In the genomic region with DNA sequence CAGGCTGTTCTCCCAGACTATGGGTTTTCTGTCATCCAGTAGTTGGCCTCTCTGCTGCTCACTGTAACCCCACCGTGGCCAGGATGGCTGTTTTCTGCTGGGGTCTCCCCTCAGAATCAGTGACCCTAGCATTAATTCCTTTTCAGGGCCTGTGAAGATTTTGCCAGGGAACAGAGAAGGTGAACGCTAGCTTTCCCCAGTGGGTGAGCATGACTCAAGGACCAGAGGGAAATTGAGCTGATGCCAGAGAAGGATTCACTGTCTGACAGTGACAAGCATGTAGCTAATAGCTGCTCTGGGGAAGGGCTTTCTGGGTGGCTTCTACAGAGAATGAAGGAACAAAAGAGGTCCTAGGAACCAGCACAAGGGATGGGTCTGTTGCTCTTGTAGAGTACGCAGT, we compare ENCODE assay signal across 25 mouse cellular contexts. TPM values are rescaled to one million over a fixed set of nuclear protein-coding genes. Genes with fewer than 3 reads are reported as not detected.
DNase-seq lines count a peak whose midpoint lies in the region; ATAC-seq and TF ChIP-seq lines count a peak whose summit lies in the region.
"Had no signal": no experiment of that assay in that cellular context is flagged by ENCODE, and none has a peak within 500 bp of the region (broad histone marks: within the 10 kb centered on the region; RNA-seq: fewer than 3 reads in every experiment).

No protein-coding gene starts in this region.

- H3K4me2 ChIP-seq in myocyte (ENCODE audit: low read depth): peak overlapping the region; percentile 78
- H3K4me2 ChIP-seq: heart, embryonic 13.5 days; hindbrain, embryonic 15.5 days; kidney, embryonic 15.5 days; liver, embryonic 13.5 days; midbrain, embryonic 13.5 days had no signal

- peaks cover 22% of the 10 kb centered on the region for H3K79me2 ChIP-seq in myocyte (ENCODE audit: control insufficient read depth, insufficient read depth)

- H3K36me3 ChIP-seq in myocyte (ENCODE audit: control insufficient read depth, insufficient read depth): no peaks in the 10 kb centered on the region
- H3K36me3 ChIP-seq: hindbrain, embryonic 15.5 days; kidney, embryonic 15.5 days; liver, embryonic 13.5 days had no signal

- H3K4me3 ChIP-seq in myocyte: no peak overlapping the region
- H3K4me3 ChIP-seq: heart, embryonic 13.5 days; hindbrain, embryonic 15.5 days; kidney, embryonic 15.5 days; liver, embryonic 13.5 days; midbrain, embryonic 13.5 days had no signal

- no peaks in the 10 kb centered on the region for H3K27me3 ChIP-seq in myocyte (ENCODE audit: control insufficient read depth, insufficient read depth, insufficient read length)
- H3K27me3 ChIP-seq: heart, embryonic 13.5 days; hindbrain, embryonic 15.5 days; kidney, embryonic 15.5 days; liver, embryonic 13.5 days; midbrain, embryonic 13.5 days had no signal

- peak; percentile 17 to 39 for DNase-seq in adrenal gland, postnatal 36 days
- no peak for DNase-seq in adrenal gland, postnatal 25 days
- peak; percentile 89 for DNase-seq in 3T3-L1 (ENCODE audit: low read depth, low spot score)
- DNase-seq in Muller cell, postnatal 12 days (ENCODE audit: inconsistent ontology term): peak; percentile 78
- no peak for DNase-seq in heart, adult 9 months (ENCODE audit: low spot score in 2 of 2)
- DNase-seq: cerebellum, postnatal 14 days; gastrocnemius, postnatal 36 days; heart, adult 18-20 months; heart, postnatal 10 days; kidney, adult 18-20 months; kidney, postnatal 25 days; left cerebral cortex, postnatal 4 days; liver, embryonic 13.5 days; lung, adult 2 months; lung, postnatal 10 days; retina, postnatal 1 day; right cerebral cortex, postnatal 14 days; thymus, postnatal 4 days had no signal

- no peak overlapping the region for H3ac ChIP-seq in myocyte (ENCODE audit: control insufficient read depth, insufficient read length)

- ATAC-seq in CD4-positive, CD25-positive, alpha-beta regulatory T cell, adult 4 months: no peak
- ATAC-seq: forebrain, embryonic 14.5 days; midbrain, embryonic 13.5 days had no signal

- TF ChIP-seq POLR2A in myocyte (IDR thresholded peaks at IDR 0.05; ENCODE audit: insufficient read length, low read depth): no peak

TF ChIP-seq in myocyte, 11 proteins besides CTCF, POLR2A, EP300 and RAD21:
- TF ChIP-seq POLR2AphosphoS2 (IDR thresholded peaks at IDR 0.05; ENCODE audit: insufficient read length, low read depth): no peak
- no peak for TF ChIP-seq SRF (IDR thresholded peaks at IDR 0.05; ENCODE audit: control insufficient read depth, insufficient read length, low read depth)
- TF ChIP-seq MAX (IDR thresholded peaks at IDR 0.05; ENCODE audit: low read depth): no peak
- TF ChIP-seq REST (IDR thresholded peaks at IDR 0.05; ENCODE audit: insufficient read depth, insufficient read length): no peak
- no peak for TF ChIP-seq MYOG (IDR thresholded peaks at IDR 0.05; ENCODE audit: control insufficient read depth in 1 of 3, insufficient read depth in 1 of 3, insufficient read length in 2 of 3, low read depth in 2 of 3)
- no peak for TF ChIP-seq TCF3 (IDR thresholded peaks at IDR 0.05; ENCODE audit: insufficient read length, low read depth)
- TF ChIP-seq MYOD1 (IDR thresholded peaks at IDR 0.05; ENCODE audit: control insufficient read depth in 1 of 3, insufficient read length in 2 of 3, low read depth in 2 of 3): no peak
- no peak for TF ChIP-seq CEBPB (IDR thresholded peaks at IDR 0.05; ENCODE audit: insufficient read depth, poor library complexity, severe bottlenecking)
- no peak for TF ChIP-seq USF1 (IDR thresholded peaks at IDR 0.05; ENCODE audit: low read depth)
- TF ChIP-seq E2F4 (IDR thresholded peaks at IDR 0.05; ENCODE audit: insufficient read depth): no peak
TF ChIP-seq in myocyte: peak in this region for 0.

RNA-seq across cellular contexts. Expression of a gene that starts 7.2 kb away (rescaled TPM):
- total RNA-seq in adrenal gland, postnatal 36 days (2021): 10 to 100 TPM; 24.3 to 32.0 TPM
- total RNA-seq in adrenal gland, postnatal 25 days (2021): 22.6 and 31.1 TPM in 2 replicates
- polyA plus RNA-seq in myocyte (2012; fragmentation: generic; extraction: Trizol): 14.5 TPM
- 10 to 100 TPM; 11.3 to 15.6 TPM for polyA plus RNA-seq in CD4-positive, CD25-positive, alpha-beta regulatory T cell, adult 4 months (2017; shearing (Covaris generic))

RNA-seq across cellular contexts. Expression of a gene that starts 17.1 kb away (rescaled TPM):
- 10 to 100 TPM; 11.6 to 12.2 TPM for total RNA-seq in adrenal gland, postnatal 36 days (2021)
- total RNA-seq in adrenal gland, postnatal 25 days (2021): 20.6 and 23.1 TPM in 2 replicates
- 7.7 TPM for polyA plus RNA-seq in myocyte (2012; fragmentation: generic; extraction: Trizol)
- polyA plus RNA-seq in CD4-positive, CD25-positive, alpha-beta regulatory T cell, adult 4 months (2017; shearing (Covaris generic)): 10 to 100 TPM in 1 of 2 experiments, 1 to 10 TPM in 1; 5.0 to 14.4 TPM

Comparison
In these comparisons a context has a peak if more than half of its experiments do, and no peak if none do; other contexts are left out.
1. DNase-seq: peak in adrenal gland, postnatal 36 days (2 of 2), 3T3-L1 (single experiment) and Muller cell, postnatal 12 days (single experiment); none in adrenal gland, postnatal 25 days (single experiment) and heart, adult 9 months (0 of 2).